Mouse (Mus musculus) cerebellum, postnatal 36 days (tissue): ENCODE measurements at regions not wholly inside any gene's neighbourhood (a gene's known extent, or its start where the extent isn't known, plus 50 kb on each side); places are given as distances from the start of the nearest gene placed in this dataset.

Experiments
- DNase-seq, 2 experiments: peaks; one replicate each; pipeline ENCODE4 v3.0.0; 2021 to 2022; ENCODE audit warnings: mixed read lengths in 2 of 2

DNA sequence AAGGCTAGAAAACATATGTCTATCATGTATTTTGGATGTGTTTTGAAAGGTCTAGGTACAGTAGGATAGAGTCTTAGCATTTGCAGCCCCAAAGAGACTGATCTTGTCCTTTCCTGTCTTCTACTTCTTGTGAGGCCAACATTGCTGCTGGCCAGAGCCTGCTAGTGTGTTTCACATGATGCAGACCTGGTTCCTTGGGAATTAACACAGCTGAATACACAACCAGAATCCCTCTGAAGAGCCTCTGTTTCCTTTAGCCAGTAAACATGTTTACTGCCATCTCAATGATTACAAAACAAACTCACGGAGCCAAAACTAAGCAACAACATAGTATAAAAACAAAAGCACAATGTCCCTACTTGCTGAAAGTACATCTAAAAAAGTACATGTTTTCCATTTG is 598.9 kb downstream of the 9430069I07Rik start:
- no peak for DNase-seq
